Mouse (Mus musculus): Measurements from ENCODE around the gene F9. TPM values are rescaled to one million over a fixed set of nuclear protein-coding genes. Genes with fewer than 3 reads are reported as not detected.
"Not testable (repeated sequence)": the region's sequence is repeated elsewhere in the genome, so short reads cannot be mapped to it uniquely, and the experiment has no call there.

The F9 gene
- not detected in 2 replicates for polyA plus RNA-seq (2015; fragmentation: Nextera tagmentation; extraction: Ambion mirVana)

- H3K27me3 ChIP-seq (replicated peaks): no peaks in the 10 kb centered on the region
- no peak within 1 kb of the TSS for H3K4me3 ChIP-seq
- 83% methylated on average over 10 of the region's 10 CpGs for WGBS
- no peaks in the 10 kb centered on the region for H3K36me3 ChIP-seq (replicated peaks)
- no peak within 1 kb of the TSS for H3K4me2 ChIP-seq
- H3K9me3 ChIP-seq: no peaks in the 10 kb centered on the region
- H3K9ac ChIP-seq: no peak within 1 kb of the TSS
- H3K27ac ChIP-seq: no peak within 1 kb of the TSS
- H3K4me1 ChIP-seq: no peaks in the 10 kb centered on the region
- ATAC-seq (replicated peaks): no peak
Measured at GRCm38 (mm10) chrX:59999221-60000083, at the start of gene F9. TSS of gene F9 (plus strand) at chrX:59999464.

GRCm38 (mm10) chrX:59969767-59970166 is 29.5 kb upstream of the F9 start:
- H3K4me3 ChIP-seq; H3K4me1 ChIP-seq; ATAC-seq (replicated peaks); H3K36me3 ChIP-seq (replicated peaks); H3K27me3 ChIP-seq (replicated peaks); H3K4me2 ChIP-seq; H3K27ac ChIP-seq; H3K9me3 ChIP-seq; H3K9ac ChIP-seq: not testable (repeated sequence)

DNA sequence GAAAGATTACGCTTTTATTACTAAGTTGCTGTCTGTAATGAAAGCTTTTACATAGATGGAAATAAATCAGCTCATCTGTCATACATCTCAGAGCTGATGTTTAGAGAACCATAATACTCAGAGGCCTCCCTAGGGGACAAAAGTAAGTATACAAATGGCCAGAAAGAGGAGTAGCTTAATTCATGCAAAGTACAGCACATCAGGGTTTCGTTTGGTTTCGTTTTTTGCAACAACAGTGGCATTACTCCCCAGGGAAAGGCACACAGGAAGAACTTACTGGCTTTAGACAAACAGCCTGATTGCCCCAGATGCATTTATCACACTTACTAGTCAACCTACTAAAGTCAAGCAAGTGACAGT is 800 bp downstream of the F9 start:
- WGBS: 83% methylated on average over 3 of the region's 3 CpGs
- H3K4me2 ChIP-seq: no peak overlapping the region
- H3K36me3 ChIP-seq (replicated peaks): no peaks in the 10 kb centered on the region
- H3K4me3 ChIP-seq: no peak overlapping the region
- no peaks in the 10 kb centered on the region for H3K4me1 ChIP-seq
- ATAC-seq (replicated peaks): no peak
- H3K27ac ChIP-seq: no peak overlapping the region
- H3K27me3 ChIP-seq (replicated peaks): no peaks in the 10 kb centered on the region
- no peaks in the 10 kb centered on the region for H3K9me3 ChIP-seq
- H3K9ac ChIP-seq: no peak overlapping the region

DNA sequence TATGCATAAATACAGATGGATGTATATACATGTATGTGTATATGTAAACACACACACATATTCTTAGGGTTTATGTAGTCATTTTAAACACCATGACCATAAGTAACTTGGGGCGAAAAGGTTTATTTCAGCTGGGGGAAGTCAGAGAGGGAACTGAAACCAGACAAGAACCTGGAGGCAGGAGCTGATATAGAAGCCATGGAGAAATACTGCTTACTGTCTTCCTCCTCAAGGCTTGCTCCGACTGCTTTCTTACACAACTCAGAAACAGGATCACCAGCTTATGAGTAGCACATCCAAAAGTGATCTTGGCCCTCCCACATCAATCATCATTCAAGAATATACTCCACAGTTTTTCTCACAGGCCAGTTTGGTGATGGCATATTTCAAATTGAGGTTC is 2.2 kb downstream of the F9 start:
- no peaks in the 10 kb centered on the region for H3K27me3 ChIP-seq (replicated peaks)
- ATAC-seq (replicated peaks): no peak
- no peak overlapping the region for H3K4me2 ChIP-seq
- no peak overlapping the region for H3K27ac ChIP-seq
- no peak overlapping the region for H3K4me3 ChIP-seq
- H3K4me1 ChIP-seq: no peaks in the 10 kb centered on the region
- 88% methylated on average over 2 of the region's 2 CpGs for WGBS
- no peaks in the 10 kb centered on the region for H3K9me3 ChIP-seq
- H3K36me3 ChIP-seq (replicated peaks): no peaks in the 10 kb centered on the region
- no peak overlapping the region for H3K9ac ChIP-seq

GRCm38 (mm10) chrX:60013084-60013676 is 13.9 kb downstream of the F9 start:
- ATAC-seq (replicated peaks): no peak
- Histone ChIP-seq H3K9me3 (no peaks in the 10 kb centered on the region), H3K27ac (no peak overlapping the region), H3K4me2 (no peak overlapping the region), H3K9ac (no peak overlapping the region), H3K27me3 (replicated peaks) (no peaks in the 10 kb centered on the region), H3K36me3 (replicated peaks) (no peaks in the 10 kb centered on the region), H3K4me1 (no peaks in the 10 kb centered on the region), H3K4me3 (no peak overlapping the region)

- Histone ChIP-seq H3K36me3 (replicated peaks) (no peaks in the 10 kb centered on the region), H3K27me3 (replicated peaks) (no peaks in the 10 kb centered on the region), H3K4me2 (no peak overlapping the region), H3K4me3 (no peak overlapping the region), H3K27ac (no peak overlapping the region), H3K9ac (no peak overlapping the region), H3K9me3 (no peaks in the 10 kb centered on the region), H3K4me1 (no peaks in the 10 kb centered on the region)
- 87% methylated on average over 1 of the region's 1 CpGs for WGBS
- ATAC-seq (replicated peaks): no peak
Measured at GRCm38 (mm10) chrX:60014588-60014987, 15.3 kb downstream of the F9 start.

GRCm38 (mm10) chrX:60021007-60021406 is 21.7 kb downstream of the F9 start:
- Histone ChIP-seq H3K4me1 (no peaks in the 10 kb centered on the region), H3K4me2 (no peak overlapping the region), H3K4me3 (no peak overlapping the region), H3K9ac (no peak overlapping the region), H3K27ac (no peak overlapping the region), H3K27me3 (replicated peaks) (no peaks in the 10 kb centered on the region), H3K9me3 (no peaks in the 10 kb centered on the region), H3K36me3 (replicated peaks) (no peaks in the 10 kb centered on the region)
- 86% methylated on average over 4 of the region's 4 CpGs for WGBS
- ATAC-seq (replicated peaks): no peak

DNA sequence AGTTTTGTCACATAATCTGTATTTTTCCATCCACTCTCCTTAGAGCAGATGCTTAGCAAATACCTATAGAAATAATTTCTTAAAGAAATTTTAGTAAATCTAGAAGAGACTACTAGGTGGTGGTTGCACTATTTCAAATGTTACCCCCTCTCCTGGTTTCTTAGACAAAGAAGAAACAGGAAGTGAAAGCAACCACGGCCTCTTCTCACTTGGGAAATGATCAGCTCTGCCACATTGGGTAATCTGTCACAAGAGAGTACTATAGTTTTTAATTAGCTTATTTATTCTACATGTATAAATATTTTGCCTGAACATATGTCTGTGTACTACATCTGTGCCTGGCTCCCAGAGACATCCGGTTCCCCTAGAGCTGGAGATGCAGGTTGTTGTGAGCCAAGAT is 22.3 kb downstream of the F9 start:
- WGBS: 78% methylated on average over 2 of the region's 2 CpGs
- Histone ChIP-seq H3K9ac (no peak overlapping the region), H3K4me3 (no peak overlapping the region), H3K27me3 (replicated peaks) (no peaks in the 10 kb centered on the region), H3K4me1 (no peaks in the 10 kb centered on the region), H3K36me3 (replicated peaks) (no peaks in the 10 kb centered on the region), H3K4me2 (no peak overlapping the region), H3K9me3 (no peaks in the 10 kb centered on the region), H3K27ac (no peak overlapping the region)
- ATAC-seq (replicated peaks): no peak

- ATAC-seq (replicated peaks): no peak
- H3K4me3 ChIP-seq: no peak overlapping the region
Measured at GRCm38 (mm10) chrX:60026654-60027053, 27.4 kb downstream of the F9 start.

GRCm38 (mm10) chrX:60054745-60055144 is 55.5 kb downstream of the F9 start:
- ATAC-seq (replicated peaks): no peak
- 100% methylated on average over 1 of the region's 1 CpGs for whole genome bisulfite sequencing
- H3K4me1 ChIP-seq: no peaks in the 10 kb centered on the region

More at GRCm38 (mm10) chrX:60026654-60027053, 27.4 kb downstream of the F9 start:
- Histone ChIP-seq H3K4me2 (no peak overlapping the region), H3K9ac (no peak overlapping the region), H3K4me1 (no peaks in the 10 kb centered on the region), H3K27ac (no peak overlapping the region), H3K27me3 (replicated peaks) (no peaks in the 10 kb centered on the region), H3K9me3 (no peaks in the 10 kb centered on the region), H3K36me3 (replicated peaks) (no peaks in the 10 kb centered on the region)
- WGBS: 15% methylated on average over 3 of the region's 3 CpGs

DNA sequence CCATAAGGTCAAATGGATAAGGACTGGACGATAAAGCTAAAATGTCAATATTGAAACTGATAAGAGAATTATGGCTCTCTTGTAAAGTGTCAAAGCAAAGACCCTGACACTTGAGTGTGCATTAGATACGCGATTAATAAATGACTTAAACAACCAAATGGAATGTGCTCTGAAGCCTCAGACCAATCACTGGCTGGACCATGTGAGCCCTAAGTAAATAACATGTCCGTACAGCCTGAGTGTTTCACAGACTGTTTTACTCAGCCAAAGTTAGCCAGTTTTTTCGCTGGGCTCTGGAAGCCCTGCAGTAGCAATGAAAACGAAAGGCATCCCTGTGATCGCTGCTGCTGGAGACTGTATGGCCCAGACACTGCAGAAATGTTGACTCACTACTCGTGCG is 55.9 kb downstream of the F9 start:
- no peak overlapping the region for H3K4me3 ChIP-seq
- no peak overlapping the region for H3K27ac ChIP-seq
- no peaks in the 10 kb centered on the region for H3K9me3 ChIP-seq
- 92% methylated on average over 9 of the region's 9 CpGs for WGBS
- H3K36me3 ChIP-seq (replicated peaks): no peaks in the 10 kb centered on the region
- H3K4me1 ChIP-seq: no peaks in the 10 kb centered on the region
- no peak overlapping the region for H3K4me2 ChIP-seq
- no peak for ATAC-seq (replicated peaks)
- H3K27me3 ChIP-seq (replicated peaks): no peaks in the 10 kb centered on the region
- no peak overlapping the region for H3K9ac ChIP-seq

More at GRCm38 (mm10) chrX:60054745-60055144, 55.5 kb downstream of the F9 start:
- Histone ChIP-seq H3K4me3 (no peak overlapping the region), H3K27ac (no peak overlapping the region), H3K9me3 (no peaks in the 10 kb centered on the region), H3K9ac (no peak overlapping the region), H3K4me2 (no peak overlapping the region), H3K27me3 (replicated peaks) (no peaks in the 10 kb centered on the region), H3K36me3 (replicated peaks) (no peaks in the 10 kb centered on the region)

GRCm38 (mm10) chrX:60075359-60075758 is 76.1 kb downstream of the F9 start:
- WGBS: 54% methylated on average over 1 of the region's 1 CpGs
- H3K4me1 ChIP-seq: no peaks in the 10 kb centered on the region
- H3K9ac ChIP-seq: no peak overlapping the region
- no peak overlapping the region for H3K4me2 ChIP-seq
- no peaks in the 10 kb centered on the region for H3K27me3 ChIP-seq (replicated peaks)
- no peak for ATAC-seq (replicated peaks)
- H3K4me3 ChIP-seq: no peak overlapping the region
- H3K36me3 ChIP-seq (replicated peaks): no peaks in the 10 kb centered on the region
- H3K9me3 ChIP-seq: no peaks in the 10 kb centered on the region
- H3K27ac ChIP-seq: no peak overlapping the region
